Mouse (Mus musculus): Measurements from ENCODE around the gene Ran. TPM values are rescaled to one million over a fixed set of nuclear protein-coding genes. Genes with fewer than 3 reads are reported as not detected.
A peak's percentile ranks its signal among the peaks of the same experiment; 100 is the strongest.
"Not testable (repeated sequence)": the region's sequence is repeated elsewhere in the genome, so short reads cannot be mapped to it uniquely, and the experiment has no call there.

The Ran gene
- 437 and 508 TPM in 2 replicates for polyA plus RNA-seq (2015; fragmentation: Nextera tagmentation; extraction: Ambion mirVana)

- peaks cover 16% of the 10 kb centered on the region for H3K4me1 ChIP-seq (ENCODE audit: control insufficient read depth, insufficient read depth, low read length)
- under 1% methylated on average over 101 of the region's 102 CpGs for WGBS
- peak within 1 kb of the TSS; percentile 96 for H3K27ac ChIP-seq (ENCODE audit: low read length)
- peaks cover 3% of the 10 kb centered on the region for H3K36me3 ChIP-seq (ENCODE audit: control insufficient read depth, insufficient read depth, low read length)
- peak within 1 kb of the TSS; percentile 92 for H3K9ac ChIP-seq (ENCODE audit: low read depth, low read length)
- H3K4me3 ChIP-seq (ENCODE audit: low read length), result peak within 1 kb of the TSS; percentile 83
- ATAC-seq, result peak; percentile 95
- no peaks in the 10 kb centered on the region for H3K27me3 ChIP-seq (replicated peaks; ENCODE audit: control insufficient read depth, insufficient read depth, low read length)
- H3K4me2 ChIP-seq (ENCODE audit: low read depth, low read length), result peak within 1 kb of the TSS; percentile 62
- no peaks in the 10 kb centered on the region for H3K9me3 ChIP-seq (ENCODE audit: control insufficient read depth, low read length)
Measured at GRCm38 (mm10) chr5:129019497-129020299, at the start of gene Ran. Gene Ran, plus strand, starts transcription at chr5:129020069.

GRCm38 (mm10) chr5:128970878-128971277 is 49.0 kb upstream of the Ran start:
- no peaks in the 10 kb centered on the region for H3K36me3 ChIP-seq (ENCODE audit: control insufficient read depth, insufficient read depth, low read length)
- H3K4me2 ChIP-seq (ENCODE audit: low read depth, low read length), result no peak overlapping the region
- no peaks in the 10 kb centered on the region for H3K4me1 ChIP-seq (ENCODE audit: control insufficient read depth, insufficient read depth, low read length)
- 66% methylated on average over 10 of the region's 10 CpGs for WGBS
- peak overlapping the region; percentile 43; the same call in 1 of the 2 replicates for H3K9ac ChIP-seq (ENCODE audit: low read depth, low read length)
- no peaks in the 10 kb centered on the region for H3K9me3 ChIP-seq (ENCODE audit: control insufficient read depth, low read length)
- H3K27me3 ChIP-seq (replicated peaks; ENCODE audit: control insufficient read depth, insufficient read depth, low read length), result no peaks in the 10 kb centered on the region
- no peak for ATAC-seq
- no peak overlapping the region for H3K27ac ChIP-seq (ENCODE audit: low read length)
- H3K4me3 ChIP-seq (ENCODE audit: low read length), result no peak overlapping the region

- Histone ChIP-seq H3K27me3 (replicated peaks; ENCODE audit: control insufficient read depth, insufficient read depth, low read length) (no peaks in the 10 kb centered on the region), H3K9ac (ENCODE audit: low read depth, low read length) (peak overlapping the region; percentile 43; the same call in 1 of the 2 replicates), H3K4me1 (ENCODE audit: control insufficient read depth, insufficient read depth, low read length) (no peaks in the 10 kb centered on the region), H3K36me3 (ENCODE audit: control insufficient read depth, insufficient read depth, low read length) (no peaks in the 10 kb centered on the region), H3K9me3 (ENCODE audit: control insufficient read depth, low read length) (no peaks in the 10 kb centered on the region), H3K27ac (ENCODE audit: low read length) (no peak overlapping the region), H3K4me2 (ENCODE audit: low read depth, low read length) (no peak overlapping the region), H3K4me3 (ENCODE audit: low read length) (no peak overlapping the region)
- 17% methylated on average over 14 of the region's 14 CpGs for WGBS
- ATAC-seq, result peak; percentile 59; the same call in 1 of the 2 replicates
Measured at GRCm38 (mm10) chr5:128971298-128971697, 48.6 kb upstream of the Ran start.

- H3K4me3 ChIP-seq (ENCODE audit: low read length), result no peak overlapping the region
- WGBS, result 24% methylated on average over 4 of the region's 4 CpGs
- no peak overlapping the region for H3K4me2 ChIP-seq (ENCODE audit: low read depth, low read length)
- H3K27me3 ChIP-seq (replicated peaks; ENCODE audit: control insufficient read depth, insufficient read depth, low read length), result no peaks in the 10 kb centered on the region
- no peak overlapping the region for H3K9ac ChIP-seq (ENCODE audit: low read depth, low read length)
- ATAC-seq, result no peak
- no peaks in the 10 kb centered on the region for H3K36me3 ChIP-seq (ENCODE audit: control insufficient read depth, insufficient read depth, low read length)
- no peaks in the 10 kb centered on the region for H3K9me3 ChIP-seq (ENCODE audit: control insufficient read depth, low read length)
- no peaks in the 10 kb centered on the region for H3K4me1 ChIP-seq (ENCODE audit: control insufficient read depth, insufficient read depth, low read length)
- no peak overlapping the region for H3K27ac ChIP-seq (ENCODE audit: low read length)
Measured at GRCm38 (mm10) chr5:128976266-128976665, 43.6 kb upstream of the Ran start.

- not testable (repeated sequence) for H3K9ac ChIP-seq (ENCODE audit: low read depth, low read length); H3K9me3 ChIP-seq (ENCODE audit: control insufficient read depth, low read length); H3K27ac ChIP-seq (ENCODE audit: low read length); H3K4me2 ChIP-seq (ENCODE audit: low read depth, low read length); ATAC-seq; H3K27me3 ChIP-seq (replicated peaks; ENCODE audit: control insufficient read depth, insufficient read depth, low read length); H3K4me1 ChIP-seq (ENCODE audit: control insufficient read depth, insufficient read depth, low read length); H3K36me3 ChIP-seq (ENCODE audit: control insufficient read depth, insufficient read depth, low read length); H3K4me3 ChIP-seq (ENCODE audit: low read length)
- 81% methylated on average over 1 of the region's 1 CpGs for WGBS
Measured at GRCm38 (mm10) chr5:128977466-128977865, 42.4 kb upstream of the Ran start.

- Histone ChIP-seq H3K9me3 (ENCODE audit: control insufficient read depth, low read length) (no peaks in the 10 kb centered on the region), H3K4me3 (ENCODE audit: low read length) (no peak overlapping the region), H3K36me3 (ENCODE audit: control insufficient read depth, insufficient read depth, low read length) (no peaks in the 10 kb centered on the region), H3K27me3 (replicated peaks; ENCODE audit: control insufficient read depth, insufficient read depth, low read length) (no peaks in the 10 kb centered on the region), H3K27ac (ENCODE audit: low read length) (no peak overlapping the region), H3K4me1 (ENCODE audit: control insufficient read depth, insufficient read depth, low read length) (no peaks in the 10 kb centered on the region), H3K9ac (ENCODE audit: low read depth, low read length) (no peak overlapping the region), H3K4me2 (ENCODE audit: low read depth, low read length) (no peak overlapping the region)
- ATAC-seq, result no peak
- WGBS, result 94% methylated on average over 7 of the region's 7 CpGs
Measured at GRCm38 (mm10) chr5:128978957-128979356, 40.9 kb upstream of the Ran start.

GRCm38 (mm10) chr5:128980857-128981256 is 39.0 kb upstream of the Ran start:
- Histone ChIP-seq H3K9me3 (ENCODE audit: control insufficient read depth, low read length) (no peaks in the 10 kb centered on the region), H3K36me3 (ENCODE audit: control insufficient read depth, insufficient read depth, low read length) (no peaks in the 10 kb centered on the region; the same call in 1 of the 2 replicates), H3K27ac (ENCODE audit: low read length) (no peak overlapping the region), H3K27me3 (replicated peaks; ENCODE audit: control insufficient read depth, insufficient read depth, low read length) (no peaks in the 10 kb centered on the region), H3K4me2 (ENCODE audit: low read depth, low read length) (no peak overlapping the region), H3K9ac (ENCODE audit: low read depth, low read length) (no peak overlapping the region), H3K4me3 (ENCODE audit: low read length) (no peak overlapping the region), H3K4me1 (ENCODE audit: control insufficient read depth, insufficient read depth, low read length) (no peaks in the 10 kb centered on the region)
- 70% methylated on average over 7 of the region's 7 CpGs for WGBS
- ATAC-seq, result no peak

GRCm38 (mm10) chr5:128981607-128982006 is 38.3 kb upstream of the Ran start:
- WGBS, result 23% methylated on average over 12 of the region's 12 CpGs
- Histone ChIP-seq H3K27ac (ENCODE audit: low read length) (no peak overlapping the region), H3K36me3 (ENCODE audit: control insufficient read depth, insufficient read depth, low read length) (no peaks in the 10 kb centered on the region; the same call in 1 of the 2 replicates), H3K9ac (ENCODE audit: low read depth, low read length) (no peak overlapping the region), H3K4me3 (ENCODE audit: low read length) (no peak overlapping the region), H3K27me3 (replicated peaks; ENCODE audit: control insufficient read depth, insufficient read depth, low read length) (no peaks in the 10 kb centered on the region), H3K4me1 (ENCODE audit: control insufficient read depth, insufficient read depth, low read length) (no peaks in the 10 kb centered on the region), H3K9me3 (ENCODE audit: control insufficient read depth, low read length) (no peaks in the 10 kb centered on the region), H3K4me2 (ENCODE audit: low read depth, low read length) (no peak overlapping the region)
- peak; percentile 86; the same call in 1 of the 2 replicates for ATAC-seq

GRCm38 (mm10) chr5:128984536-128984935 is 35.3 kb upstream of the Ran start:
- 87% methylated on average over 6 of the region's 6 CpGs for WGBS
- ATAC-seq, result no peak
- Histone ChIP-seq H3K27me3 (replicated peaks; ENCODE audit: control insufficient read depth, insufficient read depth, low read length) (no peaks in the 10 kb centered on the region), H3K9me3 (ENCODE audit: control insufficient read depth, low read length) (no peaks in the 10 kb centered on the region), H3K4me2 (ENCODE audit: low read depth, low read length) (no peak overlapping the region), H3K4me3 (ENCODE audit: low read length) (no peak overlapping the region), H3K27ac (ENCODE audit: low read length) (no peak overlapping the region), H3K4me1 (ENCODE audit: control insufficient read depth, insufficient read depth, low read length) (no peaks in the 10 kb centered on the region), H3K36me3 (ENCODE audit: control insufficient read depth, insufficient read depth, low read length) (no peaks in the 10 kb centered on the region; the same call in 1 of the 2 replicates), H3K9ac (ENCODE audit: low read depth, low read length) (no peak overlapping the region)

Data from intestine, embryonic 16.5 days (tissue).